Mouse (Mus musculus): ENCODE measurements at regions not wholly inside any gene's neighbourhood (a gene's known extent, or its start where the extent isn't known, plus 50 kb on each side); places are given as distances from the start of the nearest gene placed in this dataset.

DNA sequence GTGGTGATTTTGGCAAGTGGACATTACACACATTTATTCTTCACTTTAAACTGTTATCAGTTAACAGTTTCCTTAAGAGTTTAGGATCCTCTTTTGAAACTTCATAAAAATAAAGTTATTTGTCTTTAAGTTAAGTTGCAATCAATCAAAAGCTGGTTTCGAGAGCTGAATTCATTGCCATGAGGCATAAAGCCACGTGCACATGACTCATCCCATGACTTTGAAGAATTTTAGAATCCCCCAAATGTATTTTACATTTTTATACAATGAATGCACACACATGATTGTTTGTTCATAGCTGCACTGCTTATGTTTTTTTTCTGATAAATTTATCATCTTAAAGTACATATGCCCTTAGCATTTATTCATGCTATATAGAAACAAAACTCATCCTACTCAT lies 1039.1 kb downstream of the Slc22a22 start:
- TF ChIP-seq CTCF (IDR thresholded peaks at IDR 0.05; ENCODE audit: borderline replicate concordance, extremely low read depth, insufficient read depth, insufficient read length) (no peak), POLR2A (IDR thresholded peaks at IDR 0.05; ENCODE audit: borderline replicate concordance, extremely low read depth, insufficient read depth, insufficient read length, poor library complexity, severe bottlenecking) (no peak)
